Mouse (Mus musculus) ES-E14 (cell line): ENCODE results near the gene Cryl1. TPM values are rescaled to one million over a fixed set of nuclear protein-coding genes. Genes with fewer than 3 reads are reported as not detected.

Experiments used
- DNase-seq: peaks from one replicate; pipeline ENCODE4 v3.0.0-alpha.2; 2013; ENCODE audit warnings: low read depth, low spot score
- H3K27ac ChIP-seq: 2 replicates; pipeline ENCODE4 v1.5.1; 2012; ENCODE audit warnings: low read depth, mild to moderate bottlenecking, low read length, moderate library complexity, mixed read lengths; ENCODE audit not compliant: poor library complexity, insufficient read depth, severe bottlenecking
- H3K36me3 ChIP-seq: 2 replicates; pipeline ENCODE4 v1.6.1; 2012; ENCODE audit warnings: mild to moderate bottlenecking, low read length, moderate library complexity, mixed read lengths; ENCODE audit not compliant: control insufficient read depth, poor library complexity, insufficient read depth, severe bottlenecking
- H3K4me1 ChIP-seq, 2 experiments: fragments of 150-350 bp in 1 of 2; sonication (generic) in 1 of 2; 2 replicates each; pipeline ENCODE4 v1.6.1; 2012; ENCODE audit warnings: low read length in 2 of 2, mild to moderate bottlenecking in 1 of 2, mixed read lengths in 1 of 2; ENCODE audit not compliant: control insufficient read depth in 2 of 2, insufficient read depth in 2 of 2, poor library complexity in 1 of 2
- H3K4me3 ChIP-seq, 2 experiments: fragments of 150-350 bp in 1 of 2; sonication (generic) in 1 of 2; 2 replicates each; pipeline ENCODE4 v1.5.1; 2012; ENCODE audit warnings: low read length in 2 of 2, low read depth in 1 of 2, mild to moderate bottlenecking in 1 of 2, mixed read lengths in 1 of 2; ENCODE audit not compliant: insufficient read depth in 1 of 2, poor library complexity in 1 of 2, severe bottlenecking in 1 of 2
- H3K9ac ChIP-seq: 2 replicates; pipeline ENCODE4 v1.6.1; 2012; ENCODE audit warnings: low read depth, mild to moderate bottlenecking, low read length, mixed read lengths; ENCODE audit not compliant: poor library complexity, insufficient read depth, severe bottlenecking
- H3K9me3 ChIP-seq: fragments of 150-350 bp; sonication (generic); 2 replicates; pipeline ENCODE4 v1.6.1; 2012; ENCODE audit warnings: low read depth, mild to moderate bottlenecking, low read length; ENCODE audit not compliant: control insufficient read depth, insufficient read depth
- CHD2 ChIP-seq: IDR thresholded peaks from 2 replicates; pipeline ENCODE4 v1.6.1; 2014; ENCODE audit warnings: mild to moderate bottlenecking, low read depth, low read length, inconsistent platforms
- HCFC1 ChIP-seq: IDR thresholded peaks from 2 replicates; pipeline ENCODE4 v1.6.1; 2012; ENCODE audit warnings: low read length, inconsistent platforms, borderline replicate concordance; ENCODE audit not compliant: insufficient read depth
- MAFK ChIP-seq: IDR thresholded peaks from 2 replicates; pipeline ENCODE4 v1.6.1; 2014; ENCODE audit warnings: mild to moderate bottlenecking, low read depth, low read length, inconsistent platforms; ENCODE audit not compliant: insufficient read depth
- ZC3H11A ChIP-seq: IDR thresholded peaks from 2 replicates; pipeline ENCODE4 v1.6.1; 2012; ENCODE audit warnings: low read depth, mild to moderate bottlenecking, inconsistent platforms, low read length, borderline replicate concordance
- ZNF384 ChIP-seq: IDR thresholded peaks from 2 replicates; pipeline ENCODE4 v1.6.1; 2012; ENCODE audit warnings: low read depth, low read length, inconsistent platforms
- in situ Hi-C, 2 experiments: fragments of 600-800 bp; cut with MboI; formaldehyde crosslinking; loops; one replicate each; pipeline ENCODE4 v1.15.1; 2025; ENCODE audit warnings: low sequenced_read_pairs in 2 of 2, inconsistent platforms in 1 of 2; ENCODE audit not compliant: unreplicated experiment in 2 of 2
- total RNA-seq: library from RNA; depleted of rRNA; stranded (reverse); fragments of 300-350 nt; gene quantifications from 2 replicates; pipeline ENCODE4 v1.2.3, GENCODE M21; 2012; rRNA removed

Gene Cryl1
- total RNA-seq, 1 experiment: 4.1 TPM

GRCm38 (mm10) chr14:57230264-57231015, 167.9 kb downstream of the Cryl1 start:
- H3K36me3 ChIP-seq: no peaks in the 10 kb centered on the region
- no peak for DNase-seq
- H3K4me3 ChIP-seq: no peak overlapping the region
- H3K9me3 ChIP-seq: no peaks in the 10 kb centered on the region
- H3K4me1 ChIP-seq: 0 out of 4 replicates have a peak, but pooled peaks cover 0 to 1% of the 10 kb centered on the region in 2 experiments
- no peak for TF ChIP-seq MAFK
- TF ChIP-seq ZC3H11A: no peak
- TF ChIP-seq CHD2: no peak
- TF ChIP-seq ZNF384: no peak
- TF ChIP-seq HCFC1: no peak
- no peak overlapping the region for H3K9ac ChIP-seq
- in situ Hi-C loops: no loop called here
- H3K27ac ChIP-seq: no peak overlapping the region

Other genes starting within 250 kb of the Cryl1 start
- 3.6 and 11.0 TPM in 2 replicates for gene Ift88, start 25.5 kb upstream of the Cryl1 start, total RNA-seq
- 2.6 and 5.3 TPM in 2 replicates for gene Il17d, start 126.2 kb upstream of the Cryl1 start, total RNA-seq
- gene Eef1akmt1, start 173.1 kb upstream of the Cryl1 start, total RNA-seq: 29.2 and 38.6 TPM in 2 replicates